ENCODE assay signal across 25 mouse cellular contexts in the genomic region with DNA sequence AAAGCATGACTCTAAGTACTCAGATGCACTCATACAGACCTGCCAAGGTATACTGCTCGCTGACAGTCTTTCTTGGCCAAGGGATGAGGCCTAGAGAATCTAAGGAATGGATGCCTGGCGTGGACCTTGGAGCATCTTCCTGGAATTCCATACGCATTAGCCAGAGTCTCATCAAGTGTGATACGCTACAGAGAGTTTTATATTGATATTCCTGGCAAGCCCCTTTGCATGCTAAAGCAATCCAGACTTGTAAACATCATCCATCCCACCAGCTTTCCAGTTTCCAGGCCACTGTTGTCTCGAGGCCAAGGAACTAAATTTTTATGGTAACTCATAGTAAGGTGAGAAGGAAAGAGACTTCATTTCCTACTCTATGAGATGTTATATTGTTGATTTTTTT.
DNase-seq lines count a peak whose midpoint lies in the region; ATAC-seq and TF ChIP-seq lines count a peak whose summit lies in the region.
"Had no signal": no experiment of that assay in that cellular context is flagged by ENCODE, and none has a peak within 500 bp of the region (broad histone marks: within the 10 kb centered on the region; RNA-seq: fewer than 3 reads in every experiment).

No protein-coding gene starts in this region.

- H3K27me3 ChIP-seq in limb, embryonic 14.5 days (ENCODE audit: control insufficient read depth, insufficient read depth, low read length), result no peaks in the 10 kb centered on the region
- H3K27me3 ChIP-seq in limb, embryonic 10.5 days (ENCODE audit: low read depth, poor library complexity, severe bottlenecking), result no peaks in the 10 kb centered on the region
- H3K27me3 ChIP-seq in stomach, postnatal 0 days (ENCODE audit: control insufficient read depth, insufficient read depth, low read length), result no peaks in the 10 kb centered on the region
- no peaks in the 10 kb centered on the region for H3K27me3 ChIP-seq in hindbrain, embryonic 16.5 days (replicated peaks; ENCODE audit: control insufficient read depth, insufficient read depth, low read length)
- H3K27me3 ChIP-seq: embryonic facial prominence, embryonic 12.5 days; embryonic facial prominence, embryonic 15.5 days; forebrain, embryonic 12.5 days had no signal

- DNase-seq in gastrocnemius, adult 2 months, result no peak
- no peak for DNase-seq in gastrocnemius, postnatal 36 days
- peak; percentile 9 for DNase-seq in kidney, adult 18-20 months
- no peak for DNase-seq in kidney, postnatal 10 days
- DNase-seq in limb, embryonic 14.5 days (ENCODE audit: low spot score), result peak; percentile 41
- no peak for DNase-seq in limb, embryonic 10.5 days (ENCODE audit: low spot score)
- no peak for DNase-seq in stomach, postnatal 0 days (ENCODE audit: low spot score)
- DNase-seq: adrenal gland, adult 2 months; adrenal gland, postnatal 10 days; adrenal gland, postnatal 25 days; cerebellum, adult 11 months; cerebellum, adult 18-20 months; cerebellum, adult 8-10 months; cerebellum, adult 9-11 months; cerebellum, postnatal 14 days; cerebellum, postnatal 36 days; embryo, embryonic 11 days had no signal

- no peak overlapping the region for H3K4me3 ChIP-seq in gastrocnemius, adult 2 months
- no peak overlapping the region for H3K4me3 ChIP-seq in limb, embryonic 14.5 days (replicated peaks; ENCODE audit: low read length)
- no peak overlapping the region for H3K4me3 ChIP-seq in limb, embryonic 10.5 days
- no peak overlapping the region for H3K4me3 ChIP-seq in stomach, postnatal 0 days (ENCODE audit: low read depth, low read length)
- no peak overlapping the region for H3K4me3 ChIP-seq in hindbrain, embryonic 16.5 days (ENCODE audit: low read length)
- H3K4me3 ChIP-seq: embryonic facial prominence, embryonic 12.5 days; embryonic facial prominence, embryonic 15.5 days; erythroblast, embryonic 14.5 days; forebrain, embryonic 10.5 days; forebrain, embryonic 12.5 days had no signal

- H3K4me2 ChIP-seq in limb, embryonic 14.5 days (replicated peaks; ENCODE audit: low read depth, low read length, severe bottlenecking), result no peak overlapping the region
- H3K4me2 ChIP-seq in stomach, postnatal 0 days (replicated peaks; ENCODE audit: low read depth), result no peak overlapping the region
- H3K4me2 ChIP-seq in hindbrain, embryonic 16.5 days (ENCODE audit: low read length), result no peak overlapping the region
- H3K4me2 ChIP-seq: embryonic facial prominence, embryonic 12.5 days; embryonic facial prominence, embryonic 15.5 days; forebrain, embryonic 12.5 days had no signal

- no peaks in the 10 kb centered on the region for H3K9me3 ChIP-seq in limb, embryonic 14.5 days (ENCODE audit: control insufficient read depth, low read length)
- no peaks in the 10 kb centered on the region for H3K9me3 ChIP-seq in limb, embryonic 10.5 days (replicated peaks)
- H3K9me3 ChIP-seq in stomach, postnatal 0 days (ENCODE audit: control insufficient read depth, low read length), result no peaks in the 10 kb centered on the region
- H3K9me3 ChIP-seq in hindbrain, embryonic 16.5 days (ENCODE audit: control insufficient read depth, low read length), result no peaks in the 10 kb centered on the region
- H3K9me3 ChIP-seq: embryonic facial prominence, embryonic 12.5 days; embryonic facial prominence, embryonic 15.5 days; forebrain, embryonic 10.5 days; forebrain, embryonic 12.5 days had no signal

- no peak for TF ChIP-seq CTCF in gastrocnemius, adult 2 months (IDR thresholded peaks at IDR 0.05)
- TF ChIP-seq CTCF in stomach, postnatal 0 days (IDR thresholded peaks at IDR 0.05; ENCODE audit: low read depth), result no peak

- ATAC-seq in limb, embryonic 14.5 days (ENCODE audit: low FRiP score, low read depth), result 0 out of 2 replicates have a peak, but pooled peaks have one; percentile 41
- no peak for ATAC-seq in stomach, postnatal 0 days (ENCODE audit: low FRiP score, low TSS enrichment)
- no peak for ATAC-seq in hindbrain, embryonic 16.5 days
- ATAC-seq: forebrain, embryonic 14.5 days; forebrain, embryonic 16.5 days had no signal

- TF ChIP-seq EP300 in stomach, postnatal 0 days (optimal IDR thresholded peaks at IDR 0.05), result no peak

- WGBS in limb, embryonic 14.5 days, result 66% methylated on average over 5 of the region's 5 CpGs
- 95% methylated on average over 5 of the region's 5 CpGs for WGBS in limb, embryonic 10.5 days
- 80% methylated on average over 5 of the region's 5 CpGs for WGBS in stomach, postnatal 0 days
- WGBS in hindbrain, embryonic 16.5 days, result 87% methylated on average over 5 of the region's 5 CpGs

- intact Hi-C loops in gastrocnemius, adult 2 months (cut with DNase I), result no loop called here
- intact Hi-C loops in gastrocnemius, postnatal 36 days (cut with DNase I), result no loop called here

- H3K36me3 ChIP-seq in limb, embryonic 14.5 days (ENCODE audit: control insufficient read depth, insufficient read depth, low read length), result no peaks in the 10 kb centered on the region
- H3K36me3 ChIP-seq in limb, embryonic 10.5 days, result no peaks in the 10 kb centered on the region
- no peaks in the 10 kb centered on the region for H3K36me3 ChIP-seq in stomach, postnatal 0 days (ENCODE audit: control insufficient read depth, insufficient read depth, low read length)
- no peaks in the 10 kb centered on the region for H3K36me3 ChIP-seq in hindbrain, embryonic 16.5 days (ENCODE audit: control insufficient read depth, insufficient read depth, low read length)
- H3K36me3 ChIP-seq: embryonic facial prominence, embryonic 12.5 days; embryonic facial prominence, embryonic 15.5 days; forebrain, embryonic 10.5 days; forebrain, embryonic 12.5 days had no signal

- H3K4me1 ChIP-seq in limb, embryonic 14.5 days (ENCODE audit: control insufficient read depth, insufficient read depth, low read length), result peaks cover 9% of the 10 kb centered on the region
- H3K4me1 ChIP-seq in limb, embryonic 10.5 days, result peaks cover 18% of the 10 kb centered on the region
- no peaks in the 10 kb centered on the region; the same call in 1 of the 2 replicates for H3K4me1 ChIP-seq in stomach, postnatal 0 days (replicated peaks; ENCODE audit: control insufficient read depth, insufficient read depth)
- no peaks in the 10 kb centered on the region for H3K4me1 ChIP-seq in hindbrain, embryonic 16.5 days (ENCODE audit: control insufficient read depth, insufficient read depth, low read depth, low read length)
- H3K4me1 ChIP-seq: embryonic facial prominence, embryonic 12.5 days; embryonic facial prominence, embryonic 15.5 days; forebrain, embryonic 10.5 days; forebrain, embryonic 12.5 days had no signal

- TF ChIP-seq POLR2A in limb, embryonic 14.5 days (IDR thresholded peaks at IDR 0.05; ENCODE audit: borderline replicate concordance, extremely low read depth, insufficient read depth, insufficient read length), result no peak

- peak overlapping the region; percentile 24; the same call in 1 of the 2 replicates for H3K27ac ChIP-seq in gastrocnemius, adult 2 months
- no peak overlapping the region for H3K27ac ChIP-seq in limb, embryonic 14.5 days (replicated peaks; ENCODE audit: low read depth, low read length)
- H3K27ac ChIP-seq in limb, embryonic 10.5 days, result no peak overlapping the region
- 0 out of 2 replicates have a peak overlapping the region, but pooled peaks have one; percentile 35 for H3K27ac ChIP-seq in stomach, postnatal 0 days (replicated peaks)
- H3K27ac ChIP-seq in hindbrain, embryonic 16.5 days (ENCODE audit: low read depth, low read length), result no peak overlapping the region
- H3K27ac ChIP-seq: embryonic facial prominence, embryonic 12.5 days; embryonic facial prominence, embryonic 15.5 days; forebrain, embryonic 10.5 days; forebrain, embryonic 12.5 days had no signal

- H3K9ac ChIP-seq in limb, embryonic 14.5 days (ENCODE audit: low read depth, low read length, severe bottlenecking), result no peak overlapping the region
- no peak overlapping the region for H3K9ac ChIP-seq in stomach, postnatal 0 days (ENCODE audit: low read length)
- no peak overlapping the region for H3K9ac ChIP-seq in hindbrain, embryonic 16.5 days (ENCODE audit: low read depth, low read length)
- H3K9ac ChIP-seq: embryonic facial prominence, embryonic 12.5 days; embryonic facial prominence, embryonic 15.5 days; forebrain, embryonic 12.5 days had no signal

Comparison
In these comparisons a context has a peak if more than half of its experiments do, and no peak if none do; other contexts are left out.
1. DNase-seq: peak in kidney, adult 18-20 months (single experiment) and limb, embryonic 14.5 days (single experiment); none in gastrocnemius, adult 2 months (single experiment), gastrocnemius, postnatal 36 days (0 of 2), kidney, postnatal 10 days (single experiment), limb, embryonic 10.5 days (single experiment) and stomach, postnatal 0 days (single experiment).
2. H3K27ac ChIP-seq: peak in gastrocnemius, adult 2 months (single experiment) and stomach, postnatal 0 days (single experiment); none in limb, embryonic 14.5 days (single experiment), limb, embryonic 10.5 days (single experiment) and hindbrain, embryonic 16.5 days (single experiment).